Mouse (Mus musculus) liver, embryonic 14.5 days (tissue): ENCODE measurements around the gene Abhd17b. TPM values are rescaled to one million over a fixed set of nuclear protein-coding genes. Genes with fewer than 3 reads are reported as not detected.

Experiments used
- ATAC-seq: fragments of 200-750 bp; cut with Nextera tagmentation; 2 replicates; pipeline ENCODE4 v1.8.0; 2017; ENCODE audit warnings: moderate number of reproducible peaks, mild to moderate bottlenecking, moderate library complexity; ENCODE audit not compliant: insufficient read depth
- DNase-seq, 3 experiments: peaks; one replicate each; pipeline ENCODE4 v3.0.0-alpha.2; 2012 to 2013; ENCODE audit warnings: low read depth in 3 of 3, low spot score in 3 of 3
- H3K27ac ChIP-seq: fragments of 300-500 bp; sonication (generic); 2 replicates; pipeline ENCODE4 v1.5.1; 2014; ENCODE audit warnings: moderate library complexity, mild to moderate bottlenecking, control low read depth, inconsistent platforms
- H3K27me3 ChIP-seq: fragments of 300-500 bp; sonication (generic); 2 replicates; pipeline ENCODE4 v1.6.1; 2014; ENCODE audit warnings: mild to moderate bottlenecking, low read length, moderate library complexity; ENCODE audit not compliant: control insufficient read depth, insufficient read depth
- H3K36me3 ChIP-seq: fragments of 300-500 bp; sonication (generic); replicated peaks from 2 replicates; pipeline ENCODE4 v1.6.1; 2014; ENCODE audit warnings: low read depth; ENCODE audit not compliant: control insufficient read depth, insufficient read depth
- H3K4me1 ChIP-seq, 2 experiments: fragments of 200-500 bp in 1 of 2; fragments of 300-500 bp in 1 of 2; sonication (generic) in 1 of 2; replicated peaks; 2 replicates each; pipeline ENCODE4 v1.6.1; 2012 to 2014; ENCODE audit warnings: antibody characterized with exemption in 1 of 2, inconsistent platforms in 1 of 2, low read length in 1 of 2; ENCODE audit not compliant: control insufficient read depth in 2 of 2, insufficient read depth in 2 of 2
- H3K4me2 ChIP-seq: fragments of 300-500 bp; sonication (generic); 2 replicates; pipeline ENCODE4 v1.6.1; 2014; ENCODE audit warnings: low read depth, mild to moderate bottlenecking, control low read depth, moderate library complexity
- H3K4me3 ChIP-seq, 2 experiments: fragments of 200-500 bp in 1 of 2; fragments of 300-500 bp in 1 of 2; sonication (generic) in 1 of 2; 2 replicates each; pipeline ENCODE4 v1.5.1; 2012 to 2014; ENCODE audit warnings: low read depth in 2 of 2, low read length in 2 of 2, mild to moderate bottlenecking in 2 of 2, control low read depth in 1 of 2, inconsistent platforms in 1 of 2, moderate library complexity in 1 of 2; ENCODE audit not compliant: insufficient read depth in 1 of 2
- H3K9ac ChIP-seq: fragments of 300-500 bp; sonication (generic); replicated peaks from 2 replicates; pipeline ENCODE4 v1.6.1; 2014; ENCODE audit warnings: mild to moderate bottlenecking, control low read depth, moderate library complexity
- H3K9me3 ChIP-seq: fragments of 300-500 bp; sonication (generic); 2 replicates; pipeline ENCODE4 v1.6.1; 2016; ENCODE audit warnings: low read length, mixed read lengths; ENCODE audit not compliant: control insufficient read depth
- CTCF ChIP-seq: IDR thresholded peaks from 2 replicates; pipeline ENCODE4 v1.5.1; 2016; ENCODE audit warnings: antibody characterized with exemption, low read depth, control low read depth
- EP300 ChIP-seq: IDR thresholded peaks from 2 replicates; pipeline ENCODE4 v1.6.1; 2016; ENCODE audit warnings: antibody characterized with exemption, low read depth
- WGBS: fragments of 180-500 bp; shearing (Covaris S2); extraction: QIAGEN DNeasy Blood & Tissue Kit; methylation state at CpG from one replicate; pipeline ENCODE4 v1.1.7; 2014; ENCODE audit not compliant: insufficient replicate concordance; 5-methylcytosine and 5-hydroxymethylcytosine counted together
- polyA plus RNA-seq, 2 experiments: library from polyadenylated mRNA; depleted of rRNA in 1 of 2; stranded (reverse) in 1 of 2; unstranded in 1 of 2; fragments of >200 nt; fragmentation: Nextera tagmentation in 1 of 2; extraction: Ambion mirVana in 1 of 2; gene quantifications; 2 replicates each; pipeline versions ENCODE4 v1.2.1 to v1.2.3; 2012 to 2014

Gene Abhd17b
- polyA plus RNA-seq, 2 experiments, result 3.3 to 7.0 TPM

GRCm38 (mm10) chr19:21637672-21638071, 15.3 kb upstream of the Abhd17b start:
- no peak overlapping the region for H3K4me3 ChIP-seq
- DNase-seq, result no peak
- 69% methylated on average over 7 of the region's 7 CpGs for WGBS

DNA sequence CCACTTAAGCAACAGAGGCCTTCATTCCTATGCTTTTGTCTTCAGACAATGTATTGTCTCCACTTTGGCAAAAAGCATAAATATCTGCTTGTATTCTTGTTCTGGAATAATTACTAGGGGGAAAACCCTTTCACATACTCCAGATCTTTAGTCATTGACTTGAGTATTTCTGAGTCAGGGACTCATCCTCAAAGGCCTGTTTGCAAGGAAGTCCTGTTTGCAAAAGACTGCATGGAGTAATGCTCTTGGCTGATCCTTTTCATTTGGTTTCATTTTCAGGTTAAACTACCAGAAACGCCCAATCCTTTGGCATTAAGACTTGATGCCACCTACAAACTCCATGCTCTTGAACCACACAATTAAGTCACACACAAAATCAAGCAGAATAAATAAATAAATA, 9.1 kb upstream of the Abhd17b start:
- Histone ChIP-seq H3K4me2 (no peak overlapping the region), H3K27me3 (no peaks in the 10 kb centered on the region), H3K9me3 (no peaks in the 10 kb centered on the region), H3K9ac (no peak overlapping the region), H3K4me3 (no peak overlapping the region), H3K4me1 (peaks cover 0 to 10% of the 10 kb centered on the region in 2 experiments; a peak in 2 of 4 replicates), H3K36me3 (no peaks in the 10 kb centered on the region), H3K27ac (no peak overlapping the region)
- WGBS, result 52% methylated on average over 1 of the region's 1 CpGs
- TF ChIP-seq CTCF (no peak), EP300 (no peak)
- DNase-seq, result no peak
- ATAC-seq, result no peak

More at GRCm38 (mm10) chr19:21637672-21638071, 15.3 kb upstream of the Abhd17b start:
- H3K9me3 ChIP-seq, result no peaks in the 10 kb centered on the region
- no peak overlapping the region for H3K27ac ChIP-seq
- H3K4me1 ChIP-seq, result no peaks in the 10 kb centered on the region
- H3K36me3 ChIP-seq, result no peaks in the 10 kb centered on the region
- H3K9ac ChIP-seq, result no peak overlapping the region
- TF ChIP-seq EP300 (no peak), CTCF (no peak)
- ATAC-seq, result no peak
- no peaks in the 10 kb centered on the region for H3K27me3 ChIP-seq
- no peak overlapping the region for H3K4me2 ChIP-seq

- no peak for ATAC-seq
- 63% methylated on average over 4 of the region's 4 CpGs for WGBS
- Histone ChIP-seq H3K4me2 (no peak overlapping the region), H3K27me3 (no peaks in the 10 kb centered on the region), H3K9me3 (no peaks in the 10 kb centered on the region), H3K4me1 (peaks cover 0 to 10% of the 10 kb centered on the region in 2 experiments; a peak in 2 of 4 replicates), H3K9ac (no peak overlapping the region), H3K27ac (no peak overlapping the region), H3K4me3 (no peak overlapping the region), H3K36me3 (no peaks in the 10 kb centered on the region)
- TF ChIP-seq CTCF (no peak), EP300 (no peak)
- DNase-seq, result no peak
These were observed 7.7 kb upstream of the Abhd17b start for GRCm38 (mm10) chr19:21645301-21645700.

- H3K4me2 ChIP-seq, result no peak overlapping the region
- no peak overlapping the region for H3K27ac ChIP-seq
- peaks cover 0 to 10% of the 10 kb centered on the region in 2 experiments; a peak in 2 of 4 replicates for H3K4me1 ChIP-seq
- no peak overlapping the region for H3K4me3 ChIP-seq
- no peaks in the 10 kb centered on the region for H3K9me3 ChIP-seq
- ATAC-seq (no peak), DNase-seq (no peak)
- H3K36me3 ChIP-seq, result no peaks in the 10 kb centered on the region
- no peak overlapping the region for H3K9ac ChIP-seq
- TF ChIP-seq EP300 (no peak), CTCF (no peak)
- WGBS, result 31% methylated on average over 6 of the region's 6 CpGs
- H3K27me3 ChIP-seq, result no peaks in the 10 kb centered on the region
These were observed 6.8 kb upstream of the Abhd17b start for GRCm38 (mm10) chr19:21646142-21646541.

GRCm38 (mm10) chr19:21651664-21652063, 1.3 kb upstream of the Abhd17b start:
- H3K9me3 ChIP-seq, result no peaks in the 10 kb centered on the region
- peak overlapping the region; percentile 81 to 82 for H3K4me3 ChIP-seq
- peak overlapping the region; percentile 67 for H3K4me2 ChIP-seq
- TF ChIP-seq CTCF, result no peak
- no peak for TF ChIP-seq EP300
- DNase-seq (no peak), ATAC-seq (no peak)
- peaks cover 4 to 15% of the 10 kb centered on the region in 2 experiments for H3K4me1 ChIP-seq
- H3K27ac ChIP-seq, result no peak overlapping the region
- whole genome bisulfite sequencing, result 45% methylated on average over 6 of the region's 6 CpGs
- peak overlapping the region; percentile 48 for H3K9ac ChIP-seq
- H3K27me3 ChIP-seq, result no peaks in the 10 kb centered on the region
- no peaks in the 10 kb centered on the region for H3K36me3 ChIP-seq
